Mouse (Mus musculus) spleen, adult 2 months (tissue): ENCODE data around the gene Mthfd2l.

Source experiments
- CTCF ChIP-seq: fragments of 200-500 bp; IDR thresholded peaks from 2 replicates; pipeline ENCODE4 v1.5.1; 2011; ENCODE audit warnings: mild to moderate bottlenecking, inconsistent platforms; ENCODE audit not compliant: insufficient read depth, insufficient read length, insufficient replicate concordance; ENCODE audit errors: extremely low read depth
- POLR2A ChIP-seq: fragments of 200-500 bp; IDR thresholded peaks from 2 replicates; pipeline ENCODE4 v1.6.1; 2011; ENCODE audit warnings: low read depth, low read length, inconsistent platforms

GRCm38 (mm10) chr5:90999942-91000341, 69.0 kb downstream of the Mthfd2l start:
- TF ChIP-seq POLR2A (no peak), CTCF (no peak)
